Mouse (Mus musculus): Measurements from ENCODE around the gene Polr1d. TPM values are rescaled to one million over a fixed set of nuclear protein-coding genes. Genes with fewer than 3 reads are reported as not detected.

Gene Polr1d
- total RNA-seq, 2 experiments from 2014 or later: 87.1 to 94.8 TPM

- no peak for DNase-seq
- intact Hi-C loops (cut with DNase I; ENCODE audit: low total_unique reads): no loop called here
These were observed 23.4 kb upstream of the Polr1d start for GRCm38 (mm10) chr5:147053481-147053880.

GRCm38 (mm10) chr5:147054328-147054727, 22.5 kb upstream of the Polr1d start:
- intact Hi-C loops (cut with DNase I; ENCODE audit: low total_unique reads): no loop called here
- no peak for DNase-seq

DNA sequence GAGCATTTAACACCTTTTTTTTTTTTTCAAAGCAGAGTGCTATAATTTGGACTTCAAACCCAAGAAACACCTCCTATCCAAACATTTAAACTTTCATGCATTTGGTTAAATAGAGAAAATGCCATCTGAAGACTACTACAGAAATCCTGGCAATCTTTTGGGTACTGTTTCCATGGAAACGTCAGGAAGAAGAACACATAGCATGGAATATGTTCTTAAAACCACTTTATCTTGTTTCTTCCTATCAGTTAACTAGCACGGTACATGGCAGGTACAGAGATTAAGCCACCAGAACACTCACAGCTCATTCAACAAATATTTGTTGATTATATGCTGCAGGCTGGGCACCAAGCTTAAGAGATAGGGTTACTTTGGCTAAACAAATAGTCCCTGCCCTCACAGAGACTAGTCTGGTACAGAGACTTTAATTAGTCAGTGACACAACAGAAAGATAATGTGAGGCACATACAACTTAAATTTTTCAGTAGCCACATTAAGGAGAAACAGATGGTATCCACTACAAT, 22.0 kb upstream of the Polr1d start:
- no peak for DNase-seq
- intact Hi-C loops (cut with DNase I; ENCODE audit: low total_unique reads): no loop called here

GRCm38 (mm10) chr5:147055572-147056245, 21.1 kb upstream of the Polr1d start:
- intact Hi-C loops (cut with DNase I; ENCODE audit: low total_unique reads): no loop called here
- no peak for DNase-seq

GRCm38 (mm10) chr5:147056712-147057290, 20.0 kb upstream of the Polr1d start:
- DNase-seq: no peak
- intact Hi-C loops (cut with DNase I; ENCODE audit: low total_unique reads): no loop called here

- DNase-seq: no peak
- intact Hi-C loops (cut with DNase I; ENCODE audit: low total_unique reads): loop anchor here (2.0 kb wide), 1 partner anchor 17 kb away; no protein-coding TSS in a partner anchor
These were observed 19.0 kb upstream of the Polr1d start for GRCm38 (mm10) chr5:147057626-147058414.

- DNase-seq: no peak
- intact Hi-C loops (cut with DNase I; ENCODE audit: low total_unique reads): loop anchor here (2.0 kb wide), 1 partner anchor 16 kb away; no protein-coding TSS in a partner anchor
These were observed 18.2 kb upstream of the Polr1d start for GRCm38 (mm10) chr5:147058661-147059060.

DNA sequence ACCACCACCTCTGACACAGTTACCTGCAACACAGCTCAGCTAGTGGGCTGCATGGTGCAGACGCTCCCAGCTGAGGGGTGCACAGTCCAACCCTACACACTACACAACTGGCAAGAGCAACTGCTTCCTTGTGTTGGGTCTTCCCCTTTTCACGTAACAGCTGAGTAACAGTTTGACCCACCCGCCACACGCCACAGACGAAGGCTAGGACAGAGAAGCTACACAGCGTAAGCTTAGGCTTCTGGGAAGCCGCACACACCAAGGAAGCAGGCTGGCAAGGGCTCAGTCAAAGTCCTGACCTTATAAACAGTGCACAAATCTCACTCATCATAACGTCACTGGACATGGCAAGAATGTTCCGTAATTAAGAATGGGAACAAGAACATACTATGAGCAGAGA, 17.5 kb upstream of the Polr1d start:
- intact Hi-C loops (cut with DNase I; ENCODE audit: low total_unique reads): loop anchor here (2.0 kb wide), 1 partner anchor 15 kb away; no protein-coding TSS in a partner anchor
- DNase-seq: no peak

DNA sequence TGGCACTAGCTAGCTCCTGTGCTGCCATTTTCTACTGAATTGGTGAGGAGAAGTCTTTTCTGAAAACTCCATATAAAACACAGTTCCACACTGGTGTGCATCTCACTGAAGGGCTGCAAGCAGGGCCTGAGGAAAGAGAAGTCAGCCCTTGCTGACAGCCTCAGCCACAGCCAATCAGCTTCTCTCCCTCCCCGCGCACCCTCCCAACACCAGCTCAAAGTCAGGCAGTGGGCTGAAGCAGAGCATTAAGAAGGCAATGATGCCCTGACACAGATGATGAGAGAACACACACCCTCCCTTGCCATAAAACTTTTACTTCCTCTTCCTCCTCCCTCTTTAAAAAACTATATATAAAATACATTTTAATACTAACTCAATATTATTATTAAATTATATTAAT, 16.8 kb upstream of the Polr1d start:
- DNase-seq: no peak
- intact Hi-C loops (cut with DNase I; ENCODE audit: low total_unique reads): no loop called here

DNA sequence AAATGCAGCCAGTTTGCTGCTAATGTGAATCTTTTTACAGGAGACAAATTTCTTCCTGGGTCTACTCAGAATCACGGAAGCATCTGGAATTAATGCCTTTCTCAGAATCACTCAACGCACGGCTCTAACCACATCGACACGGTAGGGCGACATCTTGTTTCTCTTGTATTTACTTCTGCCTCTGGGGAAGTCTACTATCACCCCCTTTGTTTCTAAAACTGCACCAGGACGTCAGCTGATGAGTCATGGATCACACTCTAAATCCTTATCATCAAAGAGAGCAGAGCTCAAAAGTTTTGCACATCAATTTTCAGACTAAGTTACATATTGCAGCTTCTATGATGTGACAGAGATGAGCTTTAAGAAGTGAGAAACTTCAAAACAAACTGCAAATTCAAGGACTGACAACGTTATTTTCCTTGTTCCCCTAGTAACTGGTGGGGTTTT, 13.6 kb upstream of the Polr1d start:
- intact Hi-C loops (cut with DNase I; ENCODE audit: low total_unique reads): no loop called here
- DNase-seq: no peak

DNA sequence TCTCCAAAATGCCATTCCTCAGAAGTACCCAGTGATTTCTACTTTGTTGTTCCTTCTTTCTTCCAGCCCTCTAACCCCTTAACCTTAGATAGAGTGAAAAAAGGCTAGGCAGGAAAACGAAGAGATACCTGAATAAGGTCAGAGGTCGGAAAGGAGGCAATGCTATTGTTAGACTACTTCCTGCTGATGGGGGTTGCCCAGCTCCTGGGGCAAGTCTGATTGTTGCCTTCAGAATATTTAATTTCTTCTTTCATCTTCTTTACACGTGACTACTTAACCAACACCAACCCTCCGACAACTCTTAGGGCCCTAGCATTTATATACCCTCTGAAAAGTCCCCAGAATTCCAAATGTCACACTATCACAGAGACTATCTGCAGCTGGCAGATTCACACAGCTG, 10.7 kb upstream of the Polr1d start:
- DNase-seq: no peak
- intact Hi-C loops (cut with DNase I; ENCODE audit: low total_unique reads): no loop called here

- DNase-seq: no peak
- intact Hi-C loops (cut with DNase I; ENCODE audit: low total_unique reads): no loop called here
These were observed 9.9 kb upstream of the Polr1d start for GRCm38 (mm10) chr5:147066965-147067364.

- DNase-seq: no peak
- intact Hi-C loops (cut with DNase I; ENCODE audit: low total_unique reads): no loop called here
These were observed 8.0 kb upstream of the Polr1d start for GRCm38 (mm10) chr5:147068876-147069275.

- intact Hi-C loops (cut with DNase I; ENCODE audit: low total_unique reads): no loop called here
- peak; percentile 41 for DNase-seq
These were observed 5.9 kb upstream of the Polr1d start for GRCm38 (mm10) chr5:147070791-147071516.

GRCm38 (mm10) chr5:147071886-147072285, 5.0 kb upstream of the Polr1d start:
- no peak for DNase-seq
- intact Hi-C loops (cut with DNase I; ENCODE audit: low total_unique reads): no loop called here

DNA sequence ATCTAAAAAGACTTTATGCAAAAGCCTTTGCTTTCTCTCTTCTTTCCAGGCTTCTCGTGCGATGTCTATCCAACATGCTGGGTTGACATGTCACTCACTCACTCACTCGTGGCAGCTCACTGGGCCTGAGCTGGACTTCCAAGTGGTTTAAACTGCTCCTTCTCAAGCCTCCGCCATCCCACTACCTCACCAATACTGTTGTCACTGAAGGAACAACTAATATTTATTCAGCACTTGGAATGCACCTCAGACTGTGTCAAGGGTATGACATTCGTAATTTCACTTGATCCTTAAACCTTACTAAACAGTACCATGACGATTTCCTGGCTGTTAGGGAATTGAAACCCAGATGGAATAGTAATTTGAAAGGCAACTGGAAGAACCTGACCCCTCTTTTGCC, 3.0 kb upstream of the Polr1d start:
- intact Hi-C loops (cut with DNase I; ENCODE audit: low total_unique reads): loop anchor here (2.0 kb wide), 1 partner anchor 15 kb away; no protein-coding TSS in a partner anchor
- no peak for DNase-seq

GRCm38 (mm10) chr5:147075103-147076025, 1.5 kb upstream of the Polr1d start:
- DNase-seq: no peak
- intact Hi-C loops (cut with DNase I; ENCODE audit: low total_unique reads): loop anchor here (2.0 kb wide), 1 partner anchor 17 kb away; no protein-coding TSS in a partner anchor

DNA sequence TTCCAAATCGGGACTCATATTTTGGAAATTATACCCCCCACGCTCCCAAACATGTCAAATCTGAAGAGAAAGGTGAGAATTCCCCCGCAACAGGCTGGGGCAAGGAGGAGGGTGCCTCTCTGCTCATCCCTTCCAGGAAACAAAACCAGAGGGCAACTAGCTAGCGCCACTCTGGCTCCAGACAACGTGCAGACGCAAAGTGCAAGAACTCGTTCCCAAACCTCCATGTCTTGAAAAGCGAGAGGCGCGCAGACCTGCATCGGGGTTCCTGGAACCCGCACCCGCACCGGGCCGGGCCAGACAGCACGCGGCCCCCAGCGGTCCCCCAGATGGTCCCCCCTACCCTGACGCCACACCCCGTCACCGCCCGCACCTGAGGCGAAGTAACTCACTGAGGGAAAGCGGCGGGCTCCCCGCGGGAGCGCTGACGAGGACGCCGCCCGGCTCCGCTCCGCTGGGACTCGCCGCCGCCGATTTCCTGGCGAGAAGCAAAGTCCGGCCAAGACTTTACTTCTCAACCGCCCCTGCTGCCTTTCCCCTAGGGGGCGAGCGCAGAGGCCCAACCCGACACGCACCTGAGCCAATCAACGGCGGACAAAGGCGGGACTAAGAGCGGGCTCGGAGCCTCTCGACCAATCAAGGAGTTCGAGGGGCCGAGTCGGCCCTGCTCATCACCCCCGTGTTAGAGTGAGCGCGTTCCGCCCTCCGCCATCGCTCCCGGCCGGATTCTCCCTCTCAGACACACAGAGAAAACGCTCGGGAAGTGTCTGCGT, 638 bp upstream of the Polr1d start, which contains the start of gene Lnx2:
Gene Lnx2 (minus strand): TSS at position 561 of the 773 bp plus-strand sequence.
- DNase-seq: peak; percentile 97
- intact Hi-C loops (cut with DNase I; ENCODE audit: low total_unique reads): no loop called here
